Mouse (Mus musculus) embryonic facial prominence, embryonic 11.5 days (tissue): Measurements from ENCODE around the gene Itgb6. TPM values are rescaled to one million over a fixed set of nuclear protein-coding genes. Genes with fewer than 3 reads are reported as not detected.

Experiments
- ATAC-seq: fragments of 200-750 bp; cut with Nextera tagmentation; replicated peaks from 2 replicates; pipeline ENCODE4 v1.8.0; 2017; ENCODE audit warnings: low read depth; ENCODE audit not compliant: insufficient number of reproducible peaks, low FRiP score, low TSS enrichment
- DNase-seq: peaks from one replicate; pipeline ENCODE4 v3.0.0-alpha.2; 2015; ENCODE audit warnings: low spot score
- H3K27ac ChIP-seq: fragments of 300-500 bp; sonication (generic); replicated peaks from 2 replicates; pipeline ENCODE4 v1.5.1; 2014; ENCODE audit warnings: mild to moderate bottlenecking, low read depth, low read length, control low read depth
- H3K27me3 ChIP-seq: fragments of 300-500 bp; sonication (generic); 2 replicates; pipeline ENCODE4 v1.6.1; 2014; ENCODE audit warnings: mild to moderate bottlenecking, low read length, moderate library complexity, mixed read lengths; ENCODE audit not compliant: control insufficient read depth, insufficient read depth
- H3K36me3 ChIP-seq: fragments of 300-500 bp; sonication (generic); replicated peaks from 2 replicates; pipeline ENCODE4 v1.6.1; 2014; ENCODE audit warnings: low read depth, mild to moderate bottlenecking, low read length, moderate library complexity, mixed read lengths; ENCODE audit not compliant: control insufficient read depth, insufficient read depth
- H3K4me1 ChIP-seq: fragments of 300-500 bp; sonication (generic); 2 replicates; pipeline ENCODE4 v1.6.1; 2014; ENCODE audit warnings: low read length, mixed read lengths; ENCODE audit not compliant: control insufficient read depth, insufficient read depth
- H3K4me2 ChIP-seq: fragments of 300-500 bp; sonication (generic); 2 replicates; pipeline ENCODE4 v1.6.1; 2014; ENCODE audit warnings: low read depth, mild to moderate bottlenecking, control low read depth, low read length, moderate library complexity
- H3K4me3 ChIP-seq: fragments of 300-500 bp; sonication (generic); 2 replicates; pipeline ENCODE4 v1.5.1; 2014; ENCODE audit warnings: low read depth, low read length, control low read depth
- H3K9ac ChIP-seq: fragments of 300-500 bp; sonication (generic); replicated peaks from 2 replicates; pipeline ENCODE4 v1.6.1; 2014; ENCODE audit warnings: mild to moderate bottlenecking, control low read depth, low read length
- H3K9me3 ChIP-seq: fragments of 300-500 bp; sonication (generic); replicated peaks from 2 replicates; pipeline ENCODE4 v1.6.1; 2016; ENCODE audit warnings: mild to moderate bottlenecking, low read length, inconsistent platforms, mixed read lengths; ENCODE audit not compliant: control insufficient read depth
- WGBS: fragments of 180-500 bp; shearing (Covaris S2); extraction: QIAGEN DNeasy Blood & Tissue Kit; methylation state at CpG from one replicate; pipeline ENCODE4 v1.1.7; 2014; 5-methylcytosine and 5-hydroxymethylcytosine counted together
- polyA plus RNA-seq: library from polyadenylated mRNA; unstranded; fragments of >200 nt; fragmentation: Nextera tagmentation; extraction: Ambion mirVana; gene quantifications from 2 replicates; pipeline ENCODE4 v1.2.1, GENCODE M21; 2014

Itgb6 gene
- polyA plus RNA-seq, 1 experiment from 2014 or later = 1.9 TPM

DNA sequence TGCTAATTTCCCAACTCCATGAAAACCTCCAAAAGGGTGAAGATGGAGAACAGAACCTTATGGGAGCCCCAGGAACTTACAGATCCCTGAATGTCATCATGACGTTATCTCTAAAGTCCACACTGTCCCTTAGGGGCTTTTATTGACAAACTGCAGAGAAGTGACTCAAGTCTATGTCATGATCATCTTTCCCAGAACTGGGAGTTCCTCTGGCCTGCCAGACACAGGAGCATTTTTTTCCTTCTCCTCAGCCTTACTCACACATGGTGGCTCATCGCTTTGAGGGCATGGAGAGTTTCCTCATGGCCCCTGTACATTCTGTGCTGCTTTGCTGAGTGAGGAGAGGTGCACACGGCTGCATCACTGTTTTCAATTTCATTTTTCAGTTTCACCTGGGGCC lies 22.4 kb downstream of the Itgb6 start:
- Histone ChIP-seq H3K27ac (no peak overlapping the region), H3K4me2 (no peak overlapping the region), H3K36me3 (no peaks in the 10 kb centered on the region), H3K4me3 (no peak overlapping the region), H3K4me1 (no peaks in the 10 kb centered on the region), H3K27me3 (no peaks in the 10 kb centered on the region), H3K9ac (no peak overlapping the region), H3K9me3 (no peaks in the 10 kb centered on the region)
- 83% methylated on average over 3 of the region's 3 CpGs for WGBS
- ATAC-seq = no peak
- no peak for DNase-seq

GRCm38 (mm10) chr2:60699591-60699990 lies 22.9 kb downstream of the Itgb6 start:
- no peak overlapping the region for H3K27ac ChIP-seq
- DNase-seq = no peak
- WGBS = 83% methylated on average over 3 of the region's 3 CpGs
- no peak overlapping the region for H3K9ac ChIP-seq
- no peaks in the 10 kb centered on the region for H3K9me3 ChIP-seq
- no peaks in the 10 kb centered on the region for H3K27me3 ChIP-seq
- no peak for ATAC-seq
- no peaks in the 10 kb centered on the region for H3K36me3 ChIP-seq
- H3K4me2 ChIP-seq = no peak overlapping the region
- no peak overlapping the region for H3K4me3 ChIP-seq
- H3K4me1 ChIP-seq = no peaks in the 10 kb centered on the region

- ATAC-seq (no peak), DNase-seq (no peak)
- Histone ChIP-seq H3K4me1 (no peaks in the 10 kb centered on the region), H3K9ac (peak overlapping the region; percentile 10; the same call in 1 of the 2 replicates), H3K9me3 (no peaks in the 10 kb centered on the region), H3K36me3 (no peaks in the 10 kb centered on the region), H3K27ac (no peak overlapping the region), H3K4me3 (no peak overlapping the region), H3K27me3 (no peaks in the 10 kb centered on the region), H3K4me2 (no peak overlapping the region)
- 18% methylated on average over 1 of the region's 1 CpGs for WGBS
Observed at GRCm38 (mm10) chr2:60698155-60698554, 24.3 kb downstream of the Itgb6 start.

- no peak overlapping the region for H3K4me3 ChIP-seq
- DNase-seq (no peak), ATAC-seq (no peak)
- 60% methylated on average over 7 of the region's 7 CpGs for WGBS
- no peaks in the 10 kb centered on the region for H3K36me3 ChIP-seq
- H3K4me2 ChIP-seq = no peak overlapping the region
- H3K27ac ChIP-seq = no peak overlapping the region
- no peaks in the 10 kb centered on the region for H3K9me3 ChIP-seq
- H3K27me3 ChIP-seq = no peaks in the 10 kb centered on the region
- H3K9ac ChIP-seq = no peak overlapping the region
- no peaks in the 10 kb centered on the region for H3K4me1 ChIP-seq
Observed at GRCm38 (mm10) chr2:60697530-60697929, 24.9 kb downstream of the Itgb6 start.

DNA sequence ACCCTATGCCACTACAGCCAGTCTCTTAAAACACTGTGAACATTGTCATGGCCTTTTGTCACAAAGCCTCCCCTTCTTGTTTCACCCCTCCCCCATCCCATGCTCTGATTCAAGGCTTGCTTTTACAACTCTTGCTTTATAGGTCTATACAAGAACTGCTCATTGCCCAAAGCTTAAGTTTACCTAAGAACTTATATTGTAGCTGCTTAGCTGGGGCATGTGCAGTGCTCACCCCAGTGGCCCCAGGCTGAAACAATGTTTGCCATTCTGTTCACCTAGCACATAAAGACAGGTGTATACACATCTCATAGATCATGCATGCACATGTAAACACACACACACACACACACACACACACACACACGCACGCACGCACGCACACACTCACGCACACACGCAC lies 25.9 kb downstream of the Itgb6 start:
- H3K9ac ChIP-seq = no peak overlapping the region

DNA sequence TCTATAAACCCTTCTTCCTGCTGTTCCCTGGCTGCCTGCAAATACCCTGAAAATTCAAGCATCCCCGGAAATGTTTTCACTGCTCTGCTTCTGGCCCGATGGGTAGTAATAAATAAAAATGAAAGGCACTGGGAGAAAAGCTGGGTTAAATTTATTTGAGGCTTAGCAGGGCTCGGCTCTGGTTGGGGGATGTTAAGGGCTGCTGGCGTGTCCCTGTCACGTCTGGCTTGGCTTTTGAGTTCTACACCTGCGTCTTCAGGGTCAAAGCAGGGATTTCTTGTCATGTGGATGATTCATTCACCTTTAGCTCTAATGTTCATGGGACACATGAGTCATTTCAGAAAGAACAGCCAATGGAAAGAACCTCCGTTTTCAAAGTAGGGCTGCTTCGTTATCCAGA lies 26.7 kb downstream of the Itgb6 start:
- H3K4me1 ChIP-seq = no peaks in the 10 kb centered on the region
- no peak overlapping the region for H3K4me3 ChIP-seq
- no peak overlapping the region for H3K4me2 ChIP-seq
- H3K36me3 ChIP-seq = no peaks in the 10 kb centered on the region
- H3K9ac ChIP-seq = no peak overlapping the region
- H3K27ac ChIP-seq = no peak overlapping the region
- DNase-seq = no peak
- H3K27me3 ChIP-seq = no peaks in the 10 kb centered on the region
- no peaks in the 10 kb centered on the region for H3K9me3 ChIP-seq
- 77% methylated on average over 8 of the region's 8 CpGs for WGBS
- ATAC-seq = no peak

More for the DNA sequence above, 25.9 kb downstream of the Itgb6 start:
- Histone ChIP-seq H3K9me3 (no peaks in the 10 kb centered on the region), H3K36me3 (no peaks in the 10 kb centered on the region), H3K4me2 (no peak overlapping the region), H3K27me3 (no peaks in the 10 kb centered on the region), H3K27ac (no peak overlapping the region), H3K4me3 (no peak overlapping the region), H3K4me1 (no peaks in the 10 kb centered on the region)
- no peak for DNase-seq
- no peak for ATAC-seq
- 92% methylated on average over 6 of the region's 6 CpGs for WGBS

DNA sequence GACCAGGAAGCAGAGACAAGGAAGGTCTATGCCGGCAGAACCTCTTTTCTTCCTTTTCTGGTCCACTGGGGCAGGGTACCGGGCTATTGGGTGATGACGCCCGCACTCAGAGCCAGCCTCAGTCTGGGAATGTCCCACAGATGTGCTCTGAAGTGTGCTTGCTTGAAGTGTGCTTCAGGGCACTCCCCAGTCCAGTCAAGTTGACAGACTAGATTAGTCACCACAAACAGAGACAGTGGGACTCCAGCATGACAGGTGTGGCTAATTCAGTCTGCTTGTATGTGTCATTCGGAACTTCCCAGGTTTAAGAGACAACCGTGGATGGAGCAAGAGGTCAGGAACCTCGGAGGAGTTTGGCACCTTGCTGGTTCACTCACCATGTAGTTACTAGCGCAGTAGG lies 27.9 kb downstream of the Itgb6 start:
- Histone ChIP-seq H3K4me2 (no peak overlapping the region), H3K9ac (no peak overlapping the region), H3K27me3 (no peaks in the 10 kb centered on the region), H3K9me3 (no peaks in the 10 kb centered on the region), H3K36me3 (no peaks in the 10 kb centered on the region), H3K4me3 (no peak overlapping the region), H3K27ac (no peak overlapping the region), H3K4me1 (no peaks in the 10 kb centered on the region)
- ATAC-seq (no peak), DNase-seq (no peak)
- 82% methylated on average over 8 of the region's 8 CpGs for WGBS

- H3K27ac ChIP-seq = no peak overlapping the region
- DNase-seq (no peak), ATAC-seq (no peak)
- H3K9ac ChIP-seq = no peak overlapping the region
- no peaks in the 10 kb centered on the region for H3K9me3 ChIP-seq
- H3K36me3 ChIP-seq = no peaks in the 10 kb centered on the region
- H3K4me1 ChIP-seq = no peaks in the 10 kb centered on the region
- no peak overlapping the region for H3K4me3 ChIP-seq
- 74% methylated on average over 5 of the region's 5 CpGs for WGBS
- no peak overlapping the region for H3K4me2 ChIP-seq
- no peaks in the 10 kb centered on the region for H3K27me3 ChIP-seq
Observed at GRCm38 (mm10) chr2:60692239-60692638, 30.2 kb downstream of the Itgb6 start.
